Mouse (Mus musculus) stomach, postnatal 0 days (tissue): ENCODE results near the gene Txndc5. TPM values are rescaled to one million over a fixed set of nuclear protein-coding genes. Genes with fewer than 3 reads are reported as not detected.

Experiments
- ATAC-seq: fragments of 200-750 bp; cut with Nextera tagmentation; 2 replicates; pipeline ENCODE4 v1.8.0; 2017; ENCODE audit not compliant: low FRiP score, low TSS enrichment
- DNase-seq: peaks from one replicate; pipeline ENCODE4 v3.0.0-alpha.2; 2016; ENCODE audit warnings: low spot score
- H3K27ac ChIP-seq: fragments of 300-500 bp; sonication (generic); replicated peaks from 2 replicates; pipeline ENCODE4 v1.5.1; 2014; ENCODE audit warnings: mild to moderate bottlenecking, control low read depth
- H3K27me3 ChIP-seq: fragments of 300-500 bp; sonication (generic); 2 replicates; pipeline ENCODE4 v1.6.1; 2014; ENCODE audit warnings: low read length; ENCODE audit not compliant: control insufficient read depth, insufficient read depth
- H3K36me3 ChIP-seq: fragments of 300-500 bp; sonication (generic); 2 replicates; pipeline ENCODE4 v1.6.1; 2014; ENCODE audit warnings: low read length, mixed read lengths; ENCODE audit not compliant: control insufficient read depth, insufficient read depth
- H3K4me1 ChIP-seq: fragments of 300-500 bp; sonication (generic); replicated peaks from 2 replicates; pipeline ENCODE4 v1.6.1; 2014; ENCODE audit warnings: antibody characterized with exemption; ENCODE audit not compliant: control insufficient read depth, insufficient read depth
- H3K4me2 ChIP-seq: fragments of 300-500 bp; sonication (generic); replicated peaks from 2 replicates; pipeline ENCODE4 v1.6.1; 2014; ENCODE audit warnings: low read depth, mild to moderate bottlenecking, control low read depth, moderate library complexity
- H3K4me3 ChIP-seq: fragments of 300-500 bp; sonication (generic); 2 replicates; pipeline ENCODE4 v1.5.1; 2014; ENCODE audit warnings: low read depth, low read length, control low read depth
- H3K9ac ChIP-seq: fragments of 300-500 bp; sonication (generic); 2 replicates; pipeline ENCODE4 v1.6.1; 2014; ENCODE audit warnings: mild to moderate bottlenecking, low read length, control low read depth, mixed read lengths
- H3K9me3 ChIP-seq: fragments of 300-500 bp; sonication (generic); 2 replicates; pipeline ENCODE4 v1.6.1; 2016; ENCODE audit warnings: low read length; ENCODE audit not compliant: control insufficient read depth
- CTCF ChIP-seq: IDR thresholded peaks from 2 replicates; pipeline ENCODE4 v1.5.1; 2016; ENCODE audit warnings: antibody characterized with exemption, low read depth, mild to moderate bottlenecking, moderate library complexity
- EP300 ChIP-seq: optimal IDR thresholded peaks from 2 replicates; pipeline ENCODE3; 2016; ENCODE audit warnings: antibody characterized with exemption
- WGBS: fragments of 180-500 bp; shearing (Covaris S2); extraction: QIAGEN DNeasy Blood & Tissue Kit; methylation state at CpG from one replicate; pipeline ENCODE4 v1.1.7; 2014; 5-methylcytosine and 5-hydroxymethylcytosine counted together
- polyA plus RNA-seq: library from polyadenylated mRNA; unstranded; fragments of >200 nt; fragmentation: Nextera tagmentation; extraction: Ambion mirVana; gene quantifications from 2 replicates; pipeline ENCODE4 v1.2.1, GENCODE M21; 2015

Txndc5 gene
- polyA plus RNA-seq: 181 and 183 TPM in 2 replicates

- H3K27ac ChIP-seq: peak within 1 kb of the TSS; percentile 97
- peak within 1 kb of the TSS; percentile 93 for H3K9ac ChIP-seq
- ATAC-seq (peak; percentile 33), DNase-seq (peak; percentile 42)
- H3K27me3 ChIP-seq: no peaks in the 10 kb centered on the region
- H3K4me2 ChIP-seq: peak within 1 kb of the TSS; percentile 83
- WGBS: 40% methylated on average over 9 of the region's 9 CpGs
- no peak for TF ChIP-seq EP300
- no peak for TF ChIP-seq CTCF
- H3K4me3 ChIP-seq: peak within 1 kb of the TSS; percentile 95
- 0 out of 2 replicates have a peak, but pooled peaks cover 3% of the 10 kb centered on the region for H3K4me1 ChIP-seq
- no peaks in the 10 kb centered on the region for H3K9me3 ChIP-seq
- H3K36me3 ChIP-seq: no peaks in the 10 kb centered on the region
Observed at GRCm38 (mm10) chr13:38528687-38529294, at the start of gene Txndc5. Gene Txndc5 (minus strand): TSS chr13:38528824.

- 40% methylated on average over 3 of the region's 3 CpGs for WGBS
- no peaks in the 10 kb centered on the region for H3K27me3 ChIP-seq
- ATAC-seq: no peak
Observed at GRCm38 (mm10) chr13:38574668-38575067, 46.0 kb upstream of the Txndc5 start.

DNA sequence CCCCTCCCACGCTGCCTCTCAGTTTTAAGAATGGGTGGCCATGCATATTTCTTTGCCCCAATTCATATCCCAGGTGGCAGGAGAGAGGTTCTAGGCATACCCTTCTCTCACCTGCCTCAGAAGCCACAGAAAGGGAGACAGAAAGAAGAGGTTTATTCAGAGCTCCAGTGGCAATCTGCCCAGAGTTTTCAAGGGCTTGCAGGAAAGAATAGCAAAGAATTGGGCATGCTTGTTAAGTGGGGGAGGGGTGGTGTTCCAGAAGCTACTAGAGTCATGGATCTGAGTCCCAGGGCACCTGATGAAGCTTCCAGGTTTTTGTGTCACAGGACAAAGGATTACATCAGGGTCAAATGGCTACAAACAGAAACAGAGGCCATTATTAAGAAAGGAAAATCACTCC lies 44.7 kb upstream of the Txndc5 start:
- H3K4me3 ChIP-seq: no peak overlapping the region
- H3K27me3 ChIP-seq: no peaks in the 10 kb centered on the region
- no peak overlapping the region for H3K4me2 ChIP-seq
- no peak for ATAC-seq
- WGBS: 89% methylated on average over 1 of the region's 1 CpGs
- H3K27ac ChIP-seq: no peak overlapping the region
- TF ChIP-seq CTCF (no peak), EP300 (no peak)
- H3K4me1 ChIP-seq: no peaks in the 10 kb centered on the region
- no peaks in the 10 kb centered on the region for H3K36me3 ChIP-seq
- DNase-seq: no peak
- H3K9ac ChIP-seq: no peak overlapping the region
- no peaks in the 10 kb centered on the region for H3K9me3 ChIP-seq

More at GRCm38 (mm10) chr13:38574668-38575067, 46.0 kb upstream of the Txndc5 start:
- no peaks in the 10 kb centered on the region for H3K36me3 ChIP-seq
- TF ChIP-seq CTCF (no peak), EP300 (no peak)
- no peaks in the 10 kb centered on the region for H3K4me1 ChIP-seq
- DNase-seq: no peak
- no peak overlapping the region for H3K4me3 ChIP-seq
- H3K4me2 ChIP-seq: no peak overlapping the region
- no peak overlapping the region for H3K9ac ChIP-seq
- H3K9me3 ChIP-seq: no peaks in the 10 kb centered on the region
- no peak overlapping the region for H3K27ac ChIP-seq

DNA sequence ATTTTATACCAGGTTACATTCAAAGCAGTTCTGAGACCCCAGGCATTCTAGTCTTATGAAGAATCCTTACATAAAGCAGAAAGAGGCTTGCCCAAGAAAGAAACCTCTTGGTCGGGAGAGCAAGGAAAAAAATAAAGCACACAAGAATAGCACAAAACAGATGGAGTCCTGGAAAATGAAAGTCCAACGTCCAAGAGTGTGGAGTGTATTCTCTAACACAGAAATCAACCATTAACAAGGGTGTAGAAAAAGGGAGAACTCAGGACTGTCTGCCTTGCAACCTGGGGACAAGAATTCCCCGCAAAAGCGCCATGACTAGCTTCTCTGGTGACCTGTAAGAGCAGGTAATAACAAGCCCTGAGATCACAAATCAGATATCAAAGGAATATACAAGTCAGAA lies 36.6 kb upstream of the Txndc5 start:
- no peak overlapping the region for H3K27ac ChIP-seq
- TF ChIP-seq CTCF (no peak), EP300 (no peak)
- H3K9ac ChIP-seq: no peak overlapping the region
- ATAC-seq: no peak
- H3K4me3 ChIP-seq: no peak overlapping the region
- no peaks in the 10 kb centered on the region for H3K4me1 ChIP-seq
- no peaks in the 10 kb centered on the region for H3K27me3 ChIP-seq
- 73% methylated on average over 4 of the region's 4 CpGs for WGBS
- H3K4me2 ChIP-seq: no peak overlapping the region
- no peaks in the 10 kb centered on the region for H3K36me3 ChIP-seq
- no peak for DNase-seq
- no peaks in the 10 kb centered on the region for H3K9me3 ChIP-seq

GRCm38 (mm10) chr13:38554611-38555010 lies 26.0 kb upstream of the Txndc5 start:
- Histone ChIP-seq H3K4me3 (no peak overlapping the region), H3K9me3 (no peaks in the 10 kb centered on the region), H3K4me1 (no peaks in the 10 kb centered on the region), H3K36me3 (no peaks in the 10 kb centered on the region), H3K27ac (peak overlapping the region; percentile 63; the same call in 1 of the 2 replicates), H3K9ac (no peak overlapping the region), H3K4me2 (no peak overlapping the region), H3K27me3 (no peaks in the 10 kb centered on the region)
- DNase-seq (peak; percentile 82), ATAC-seq (peak; percentile 97)
- 49% methylated on average over 11 of the region's 11 CpGs for WGBS
- TF ChIP-seq EP300: no peak

DNA sequence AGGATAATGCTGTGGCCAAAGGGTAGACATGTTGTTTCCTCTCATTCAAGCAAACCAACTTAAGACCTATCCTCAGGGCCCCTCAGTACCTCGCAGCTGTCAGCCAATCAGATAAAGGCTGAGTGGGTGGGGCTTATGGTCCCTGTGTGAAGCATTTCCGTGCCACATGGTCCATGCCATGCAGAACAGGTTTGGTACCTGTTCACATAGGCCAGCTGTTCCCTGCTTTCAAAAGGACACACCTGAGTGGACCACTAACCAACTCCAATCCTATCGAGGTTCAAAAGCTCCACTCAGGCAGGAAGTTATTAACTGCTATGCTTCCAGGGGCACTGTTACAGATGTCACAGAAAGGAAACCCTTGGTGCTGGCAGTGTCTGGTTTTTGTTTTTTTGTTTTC lies 25.6 kb upstream of the Txndc5 start:
- Histone ChIP-seq H3K36me3 (no peaks in the 10 kb centered on the region), H3K9ac (no peak overlapping the region), H3K4me3 (no peak overlapping the region), H3K27me3 (no peaks in the 10 kb centered on the region), H3K4me1 (no peaks in the 10 kb centered on the region), H3K4me2 (no peak overlapping the region), H3K27ac (no peak overlapping the region; the same call in 1 of the 2 replicates), H3K9me3 (no peaks in the 10 kb centered on the region)
- ATAC-seq (peak; percentile 92), DNase-seq (peak; percentile 66)
- WGBS: 52% methylated on average over 3 of the region's 3 CpGs
- TF ChIP-seq EP300 (no peak), CTCF (no peak)
